Mouse (Mus musculus): ENCODE results near the gene Oser1.

DNA sequence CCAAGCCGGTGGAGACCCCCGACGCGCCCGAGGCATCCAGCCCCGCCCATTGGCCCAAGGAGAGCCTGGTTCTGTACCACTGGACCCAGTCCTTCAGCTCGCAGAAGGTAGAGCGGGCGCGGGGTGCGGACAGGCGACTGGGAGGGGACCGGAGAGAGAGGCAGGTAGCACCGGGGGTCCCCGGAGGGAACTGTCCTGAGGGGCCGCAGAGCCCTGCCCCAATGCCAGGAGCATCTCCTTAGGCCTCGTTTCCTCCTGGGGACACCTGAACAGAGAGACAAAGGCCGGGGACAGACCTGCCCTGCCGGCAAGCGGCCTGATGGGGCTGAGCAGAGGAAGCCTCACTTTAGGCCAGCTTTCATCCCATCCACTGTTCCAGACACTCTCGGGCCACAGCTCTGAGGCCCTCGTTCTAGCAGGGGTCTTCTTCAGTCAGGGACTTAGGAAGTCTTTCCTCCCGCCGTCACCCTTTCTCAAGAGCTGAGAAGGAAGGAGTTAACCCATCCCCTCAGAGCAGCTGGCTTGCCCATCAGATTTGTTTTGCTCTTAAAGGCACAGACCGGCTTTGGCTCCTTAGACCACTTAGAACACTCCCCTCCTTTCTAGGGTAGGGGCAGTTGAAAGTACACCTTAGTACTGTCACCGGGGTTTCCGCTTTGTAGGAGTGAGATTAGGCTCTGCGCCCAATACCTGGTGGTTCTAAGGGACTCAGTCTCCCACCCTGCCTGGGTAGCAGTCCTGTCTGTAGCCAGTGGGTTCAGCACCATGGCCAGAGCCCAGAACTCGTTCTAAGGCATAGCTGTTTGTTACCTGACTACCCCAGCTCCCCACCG, 14.3 kb upstream of the Oser1 start:
- TF ChIP-seq EP300 (IDR thresholded peaks at IDR 0.05; ENCODE audit: insufficient read depth, low read depth, low read length) (no peak), POLR2A (IDR thresholded peaks at IDR 0.05; ENCODE audit: insufficient read depth, low read depth, low read length) (no peak)

All from heart, adult 2 months (tissue).